Mouse (Mus musculus): ENCODE measurements around the gene Rnf38.

The Rnf38 gene

GRCm38 (mm10) chr4:44113393-44114138 lies 120.0 kb downstream of the Rnf38 start:
- peak in 1 of 2 experiments; percentile 25 for DNase-seq

GRCm38 (mm10) chr4:44112741-44113140 lies 120.8 kb downstream of the Rnf38 start:
- DNase-seq = no peak

- DNase-seq = no peak
These were observed 122.8 kb downstream of the Rnf38 start for GRCm38 (mm10) chr4:44110771-44111170.

GRCm38 (mm10) chr4:44108297-44108696 lies 125.3 kb downstream of the Rnf38 start:
- DNase-seq = no peak

GRCm38 (mm10) chr4:44107339-44107738 lies 126.2 kb downstream of the Rnf38 start:
- DNase-seq = no peak

GRCm38 (mm10) chr4:44106297-44106821 lies 127.2 kb downstream of the Rnf38 start:
- peak in 1 of 2 experiments; percentile 26 for DNase-seq

GRCm38 (mm10) chr4:44104195-44104917 lies 129.2 kb downstream of the Rnf38 start:
- no peak for DNase-seq

- DNase-seq = peak; percentile 43 to 61
These were observed 130.0 kb downstream of the Rnf38 start for GRCm38 (mm10) chr4:44103620-44104019.

GRCm38 (mm10) chr4:44097576-44098335 lies 135.8 kb downstream of the Rnf38 start:
- no peak for DNase-seq

GRCm38 (mm10) chr4:44094475-44094874 lies 139.1 kb downstream of the Rnf38 start:
- DNase-seq = no peak

GRCm38 (mm10) chr4:44092359-44092758 lies 141.2 kb downstream of the Rnf38 start:
- no peak for DNase-seq

GRCm38 (mm10) chr4:44085566-44085965 lies 148.0 kb downstream of the Rnf38 start:
- no peak for DNase-seq

GRCm38 (mm10) chr4:44084602-44085325 lies 148.8 kb downstream of the Rnf38 start:
- DNase-seq = no peak

GRCm38 (mm10) chr4:44083945-44084344 lies 149.6 kb downstream of the Rnf38 start, which contains the start of gene Gne:
Gne (minus strand) TSS chr4:44084177.
- DNase-seq = no peak

GRCm38 (mm10) chr4:44078358-44078933 lies 155.1 kb downstream of the Rnf38 start:
- no peak for DNase-seq
